ENCODE assay signal across 13 mouse cellular contexts in the genomic region with DNA sequence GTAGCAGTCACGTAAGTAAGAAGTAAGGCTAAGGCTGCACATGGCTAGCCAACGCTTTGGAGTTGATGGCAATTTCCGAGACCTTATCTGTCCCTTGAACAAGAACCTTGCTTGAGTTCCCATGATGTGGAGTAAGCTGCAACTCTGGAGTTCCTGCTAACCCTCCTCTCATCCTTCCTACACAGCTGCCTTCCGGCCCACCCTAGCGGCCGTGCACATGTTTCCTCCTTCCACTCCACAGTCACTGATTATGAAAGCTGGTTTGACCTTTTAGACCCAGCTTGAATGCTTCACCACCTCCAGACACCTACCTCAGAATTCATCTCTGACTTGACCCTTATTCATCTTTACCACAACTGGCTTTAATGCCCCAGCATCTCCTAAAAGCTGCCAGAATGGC.
DNase-seq lines count a peak whose midpoint lies in the region; ATAC-seq lines count a peak whose summit lies in the region.
"Had no signal": no experiment of that assay in that cellular context is flagged by ENCODE, and none has a peak within 500 bp of the region (broad histone marks: within the 10 kb centered on the region; RNA-seq: fewer than 3 reads in every experiment).

No protein-coding gene starts in this region.

- peak overlapping the region; percentile 47; the same call in 1 of the 2 replicates for H3K27ac ChIP-seq in hindbrain, embryonic 14.5 days
- no peak overlapping the region for H3K27ac ChIP-seq in hindbrain, embryonic 12.5 days
- peak overlapping the region; percentile 79; the same call in 1 of the 2 replicates for H3K27ac ChIP-seq in midbrain, embryonic 16.5 days (ENCODE audit: low read length)
- no peak overlapping the region for H3K27ac ChIP-seq in midbrain, embryonic 11.5 days (ENCODE audit: low read depth, low read length)
- H3K27ac ChIP-seq: limb, embryonic 15.5 days had no signal

- DNase-seq in hindbrain, embryonic 14.5 days (ENCODE audit: low spot score), result no peak
- DNase-seq in midbrain, embryonic 11.5 days (ENCODE audit: low spot score, missing footprints), result no peak
- DNase-seq in induced T-regulatory cell, adult 2 months (ENCODE audit: low read depth), result peak; percentile 17
- DNase-seq in retina, postnatal 1 day, result no peak
- DNase-seq: thymus, postnatal 14 days had no signal

- H3K9ac ChIP-seq in hindbrain, embryonic 14.5 days, result no peak overlapping the region
- H3K9ac ChIP-seq in hindbrain, embryonic 12.5 days, result no peak overlapping the region
- no peak overlapping the region for H3K9ac ChIP-seq in midbrain, embryonic 16.5 days (ENCODE audit: low read depth, low read length)
- H3K9ac ChIP-seq in midbrain, embryonic 11.5 days (ENCODE audit: low read length), result no peak overlapping the region
- H3K9ac ChIP-seq: forebrain, embryonic 15.5 days; limb, embryonic 15.5 days; midbrain, embryonic 15.5 days had no signal

- H3K4me3 ChIP-seq in hindbrain, embryonic 14.5 days (replicated peaks; ENCODE audit: low read length), result no peak overlapping the region
- H3K4me3 ChIP-seq in hindbrain, embryonic 12.5 days, result no peak overlapping the region
- no peak overlapping the region for H3K4me3 ChIP-seq in midbrain, embryonic 16.5 days (ENCODE audit: low read depth, low read length)
- H3K4me3 ChIP-seq in midbrain, embryonic 11.5 days (ENCODE audit: low read depth, low read length), result no peak overlapping the region
- H3K4me3 ChIP-seq: erythroblast, embryonic 14.5 days; forebrain, embryonic 15.5 days; limb, embryonic 15.5 days; midbrain, embryonic 15.5 days had no signal

- no peak for ATAC-seq in hindbrain, embryonic 14.5 days (ENCODE audit: low FRiP score)
- ATAC-seq in hindbrain, embryonic 12.5 days (ENCODE audit: low FRiP score), result no peak
- ATAC-seq in midbrain, embryonic 16.5 days, result no peak
- no peak for ATAC-seq in midbrain, embryonic 11.5 days (ENCODE audit: low FRiP score)
- ATAC-seq in megakaryocyte progenitor cell, adult 5-6 weeks (replicated peaks; ENCODE audit: poor library complexity), result 0 out of 2 replicates have a peak, but pooled peaks have one; percentile 39
- ATAC-seq: forebrain, embryonic 15.5 days had no signal

- WGBS in hindbrain, embryonic 14.5 days, result 77% methylated on average over 6 of the region's 6 CpGs
- WGBS in hindbrain, embryonic 12.5 days, result 75% methylated on average over 6 of the region's 6 CpGs
- 82% methylated on average over 6 of the region's 6 CpGs for WGBS in midbrain, embryonic 16.5 days
- WGBS in midbrain, embryonic 11.5 days, result 79% methylated on average over 6 of the region's 6 CpGs

- H3K36me3 ChIP-seq in hindbrain, embryonic 14.5 days (replicated peaks; ENCODE audit: control insufficient read depth, insufficient read depth), result no peaks in the 10 kb centered on the region
- 0 out of 2 replicates have a peak, but pooled peaks cover 3% of the 10 kb centered on the region for H3K36me3 ChIP-seq in hindbrain, embryonic 12.5 days
- H3K36me3 ChIP-seq in midbrain, embryonic 16.5 days (ENCODE audit: control insufficient read depth, insufficient read depth, low read length), result no peaks in the 10 kb centered on the region
- H3K36me3 ChIP-seq in midbrain, embryonic 11.5 days (ENCODE audit: control insufficient read depth, insufficient read depth, low read length), result no peaks in the 10 kb centered on the region
- H3K36me3 ChIP-seq: forebrain, embryonic 15.5 days; midbrain, embryonic 15.5 days had no signal

- H3K27me3 ChIP-seq in hindbrain, embryonic 14.5 days (ENCODE audit: control insufficient read depth, insufficient read depth, low read length), result no peaks in the 10 kb centered on the region
- no peaks in the 10 kb centered on the region for H3K27me3 ChIP-seq in hindbrain, embryonic 12.5 days
- H3K27me3 ChIP-seq in midbrain, embryonic 16.5 days (ENCODE audit: control insufficient read depth, insufficient read depth, low read depth, low read length), result no peaks in the 10 kb centered on the region
- no peaks in the 10 kb centered on the region for H3K27me3 ChIP-seq in midbrain, embryonic 11.5 days (ENCODE audit: control insufficient read depth, insufficient read depth, low read length)
- H3K27me3 ChIP-seq: forebrain, embryonic 15.5 days; limb, embryonic 15.5 days; midbrain, embryonic 15.5 days had no signal

- H3K4me2 ChIP-seq in hindbrain, embryonic 14.5 days (replicated peaks), result no peak overlapping the region
- no peak overlapping the region for H3K4me2 ChIP-seq in hindbrain, embryonic 12.5 days (replicated peaks)
- H3K4me2 ChIP-seq in midbrain, embryonic 16.5 days (ENCODE audit: low read length), result no peak overlapping the region
- H3K4me2 ChIP-seq in midbrain, embryonic 11.5 days, result no peak overlapping the region
- H3K4me2 ChIP-seq: limb, embryonic 15.5 days had no signal

- H3K4me1 ChIP-seq in hindbrain, embryonic 14.5 days (replicated peaks; ENCODE audit: control insufficient read depth, insufficient read depth, low read length), result peaks cover 17% of the 10 kb centered on the region; the same call in 1 of the 2 replicates
- H3K4me1 ChIP-seq in hindbrain, embryonic 12.5 days, result peaks cover 21% of the 10 kb centered on the region
- peaks cover 25% of the 10 kb centered on the region for H3K4me1 ChIP-seq in midbrain, embryonic 16.5 days (ENCODE audit: control insufficient read depth, insufficient read depth, low read length)
- no peaks in the 10 kb centered on the region for H3K4me1 ChIP-seq in midbrain, embryonic 11.5 days (ENCODE audit: control insufficient read depth, insufficient read depth, low read length)

- no peaks in the 10 kb centered on the region for H3K9me3 ChIP-seq in hindbrain, embryonic 14.5 days (ENCODE audit: control insufficient read depth, low read length)
- no peaks in the 10 kb centered on the region for H3K9me3 ChIP-seq in hindbrain, embryonic 12.5 days (replicated peaks)
- H3K9me3 ChIP-seq in midbrain, embryonic 16.5 days (replicated peaks; ENCODE audit: control insufficient read depth, low read length, poor library complexity, severe bottlenecking), result no peaks in the 10 kb centered on the region
- no peaks in the 10 kb centered on the region for H3K9me3 ChIP-seq in midbrain, embryonic 11.5 days (ENCODE audit: control insufficient read depth, low read length)
- H3K9me3 ChIP-seq: forebrain, embryonic 15.5 days; G1E; limb, embryonic 15.5 days; midbrain, embryonic 15.5 days had no signal

Comparison
In these comparisons a context has a peak if more than half of its experiments do, and no peak if none do; other contexts are left out.
1. H3K27ac ChIP-seq: peak in hindbrain, embryonic 14.5 days (single experiment) and midbrain, embryonic 16.5 days (single experiment); none in hindbrain, embryonic 12.5 days (single experiment) and midbrain, embryonic 11.5 days (single experiment).